Mouse (Mus musculus): ENCODE results near the gene Faf2. TPM values are rescaled to one million over a fixed set of nuclear protein-coding genes. Genes with fewer than 3 reads are reported as not detected.

Faf2 gene
- polyA plus RNA-seq, 1 experiment from 2014 or later = 92.9 TPM

GRCm38 (mm10) chr13:54683301-54683700 lies 61.7 kb downstream of the Faf2 start:
- no peak for ATAC-seq (ENCODE audit: insufficient number of reproducible peaks, insufficient read depth, low FRiP score, low TSS enrichment, low read depth)
- WGBS = 91% methylated on average over 3 of the region's 3 CpGs
- Histone ChIP-seq H3K4me3 (no peak overlapping the region), H3K4me2 (no peak overlapping the region), H3K9me3 (no peaks in the 10 kb centered on the region), H3K9ac (no peak overlapping the region), H3K36me3 (peaks cover 66% of the 10 kb centered on the region), H3K4me1 (peaks cover 24% of the 10 kb centered on the region), H3K27ac (no peak overlapping the region), H3K27me3 (no peaks in the 10 kb centered on the region)

- Histone ChIP-seq H3K27me3 (no peaks in the 10 kb centered on the region), H3K4me3 (no peak overlapping the region), H3K4me2 (peak overlapping the region; percentile 75), H3K27ac (no peak overlapping the region), H3K36me3 (peaks cover 56% of the 10 kb centered on the region), H3K4me1 (peaks cover 32% of the 10 kb centered on the region), H3K9me3 (no peaks in the 10 kb centered on the region), H3K9ac (peak overlapping the region; percentile 97)
- no peak for ATAC-seq (ENCODE audit: insufficient number of reproducible peaks, insufficient read depth, low FRiP score, low TSS enrichment, low read depth)
- WGBS = 57% methylated on average over 3 of the region's 3 CpGs
These were observed 62.7 kb downstream of the Faf2 start for GRCm38 (mm10) chr13:54684140-54684896.

GRCm38 (mm10) chr13:54685174-54685573 lies 63.6 kb downstream of the Faf2 start:
- peak overlapping the region; percentile 97 for H3K9ac ChIP-seq
- peaks cover 32% of the 10 kb centered on the region for H3K4me1 ChIP-seq
- ATAC-seq (ENCODE audit: insufficient number of reproducible peaks, insufficient read depth, low FRiP score, low TSS enrichment, low read depth) = no peak
- no peak overlapping the region for H3K27ac ChIP-seq
- H3K4me3 ChIP-seq = peak overlapping the region; percentile 93
- 39% methylated on average over 2 of the region's 2 CpGs for WGBS
- peak overlapping the region; percentile 75 for H3K4me2 ChIP-seq
- peaks cover 49% of the 10 kb centered on the region for H3K36me3 ChIP-seq
- no peaks in the 10 kb centered on the region for H3K9me3 ChIP-seq
- H3K27me3 ChIP-seq = no peaks in the 10 kb centered on the region

- Histone ChIP-seq H3K4me1 (peaks cover 34% of the 10 kb centered on the region), H3K27ac (peak overlapping the region; percentile 98), H3K9me3 (no peaks in the 10 kb centered on the region), H3K4me3 (peak overlapping the region; percentile 93), H3K9ac (peak overlapping the region; percentile 97), H3K36me3 (peaks cover 37% of the 10 kb centered on the region), H3K27me3 (no peaks in the 10 kb centered on the region), H3K4me2 (peak overlapping the region; percentile 75)
- no peak for ATAC-seq (ENCODE audit: insufficient number of reproducible peaks, insufficient read depth, low FRiP score, low TSS enrichment, low read depth)
- WGBS = 4% methylated on average over 19 of the region's 19 CpGs
These were observed 64.8 kb downstream of the Faf2 start for GRCm38 (mm10) chr13:54686139-54687053.

GRCm38 (mm10) chr13:54687096-54687495 lies 65.5 kb downstream of the Faf2 start:
- Histone ChIP-seq H3K9me3 (no peaks in the 10 kb centered on the region), H3K4me1 (peaks cover 41% of the 10 kb centered on the region), H3K36me3 (peaks cover 30% of the 10 kb centered on the region), H3K27ac (peak overlapping the region; percentile 98), H3K27me3 (no peaks in the 10 kb centered on the region), H3K4me3 (peak overlapping the region; percentile 93), H3K9ac (peak overlapping the region; percentile 97), H3K4me2 (peak overlapping the region; percentile 75)
- under 1% methylated on average over 33 of the region's 35 CpGs for WGBS
- peak; percentile 60 for ATAC-seq (ENCODE audit: insufficient number of reproducible peaks, insufficient read depth, low FRiP score, low TSS enrichment, low read depth)

GRCm38 (mm10) chr13:54687575-54688424 lies 66.2 kb downstream of the Faf2 start:
- H3K27ac ChIP-seq = peak overlapping the region; percentile 98
- peak overlapping the region; percentile 75 for H3K4me2 ChIP-seq
- H3K36me3 ChIP-seq = peaks cover 23% of the 10 kb centered on the region
- peaks cover 49% of the 10 kb centered on the region for H3K4me1 ChIP-seq
- H3K9me3 ChIP-seq = no peaks in the 10 kb centered on the region
- under 1% methylated on average over 76 of the region's 82 CpGs for WGBS
- H3K27me3 ChIP-seq = no peaks in the 10 kb centered on the region
- H3K9ac ChIP-seq = peak overlapping the region; percentile 97
- H3K4me3 ChIP-seq = peak overlapping the region; percentile 93
- peak; percentile 83 for ATAC-seq (ENCODE audit: insufficient number of reproducible peaks, insufficient read depth, low FRiP score, low TSS enrichment, low read depth)

GRCm38 (mm10) chr13:54690151-54690740 lies 68.7 kb downstream of the Faf2 start:
- Histone ChIP-seq H3K27ac (no peak overlapping the region), H3K27me3 (no peaks in the 10 kb centered on the region), H3K4me2 (no peak overlapping the region), H3K36me3 (no peaks in the 10 kb centered on the region), H3K4me1 (peaks cover 44% of the 10 kb centered on the region), H3K9ac (no peak overlapping the region), H3K4me3 (no peak overlapping the region), H3K9me3 (no peaks in the 10 kb centered on the region)
- 95% methylated on average over 8 of the region's 8 CpGs for WGBS
- no peak for ATAC-seq (ENCODE audit: insufficient number of reproducible peaks, insufficient read depth, low FRiP score, low TSS enrichment, low read depth)

- no peaks in the 10 kb centered on the region for H3K9me3 ChIP-seq
- peak overlapping the region; percentile 97; the same call in 1 of the 2 replicates for H3K9ac ChIP-seq
- peak overlapping the region; percentile 89 for H3K4me2 ChIP-seq
- no peak for ATAC-seq (ENCODE audit: insufficient number of reproducible peaks, insufficient read depth, low FRiP score, low TSS enrichment, low read depth)
- no peaks in the 10 kb centered on the region for H3K36me3 ChIP-seq
- H3K4me3 ChIP-seq = peak overlapping the region; percentile 97; the same call in 1 of the 2 replicates
- no peak overlapping the region for H3K27ac ChIP-seq
- H3K27me3 ChIP-seq = no peaks in the 10 kb centered on the region
- H3K4me1 ChIP-seq = peaks cover 32% of the 10 kb centered on the region
These were observed 70.2 kb downstream of the Faf2 start for GRCm38 (mm10) chr13:54691737-54692136.

GRCm38 (mm10) chr13:54692711-54693557 lies 71.3 kb downstream of the Faf2 start:
- 14% methylated on average over 21 of the region's 21 CpGs for WGBS
- ATAC-seq (ENCODE audit: insufficient number of reproducible peaks, insufficient read depth, low FRiP score, low TSS enrichment, low read depth) = no peak
- H3K9ac ChIP-seq = peak overlapping the region; percentile 97
- H3K36me3 ChIP-seq = no peaks in the 10 kb centered on the region
- H3K4me2 ChIP-seq = peak overlapping the region; percentile 89
- no peaks in the 10 kb centered on the region for H3K27me3 ChIP-seq
- peak overlapping the region; percentile 91 for H3K27ac ChIP-seq
- no peaks in the 10 kb centered on the region for H3K9me3 ChIP-seq
- peaks cover 32% of the 10 kb centered on the region for H3K4me1 ChIP-seq
- peak overlapping the region; percentile 97 for H3K4me3 ChIP-seq
